Mouse (Mus musculus) kidney, postnatal 14 days (tissue): ENCODE measurements at regions not wholly inside any gene's neighbourhood (a gene's known extent, or its start where the extent isn't known, plus 50 kb on each side); places are given as distances from the start of the nearest gene placed in this dataset.

Source experiments
- DNase-seq: peaks from one replicate; pipeline ENCODE4 v3.0.0; 2022; ENCODE audit warnings: mixed read lengths

DNA sequence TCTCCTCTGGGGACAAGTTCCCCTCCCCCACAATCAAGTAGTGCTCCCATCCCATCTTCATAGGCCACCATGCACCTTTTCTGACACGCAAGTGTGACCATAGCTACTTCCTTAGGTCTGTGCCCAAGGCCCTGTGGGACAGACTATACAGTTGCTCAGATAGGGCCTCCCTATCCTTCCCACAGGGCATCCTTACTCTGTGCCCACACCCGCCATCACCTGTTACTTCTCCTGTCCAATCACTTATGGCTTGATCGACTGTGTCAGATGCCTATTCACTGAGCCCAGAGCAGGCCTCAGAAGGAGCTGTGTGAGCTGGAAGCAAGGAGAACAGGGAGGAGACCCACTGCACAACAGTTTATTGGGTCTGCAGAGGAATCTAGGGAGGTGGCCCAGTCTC lies 56.6 kb upstream of the Lrpap1 start:
- no peak for DNase-seq

DNA sequence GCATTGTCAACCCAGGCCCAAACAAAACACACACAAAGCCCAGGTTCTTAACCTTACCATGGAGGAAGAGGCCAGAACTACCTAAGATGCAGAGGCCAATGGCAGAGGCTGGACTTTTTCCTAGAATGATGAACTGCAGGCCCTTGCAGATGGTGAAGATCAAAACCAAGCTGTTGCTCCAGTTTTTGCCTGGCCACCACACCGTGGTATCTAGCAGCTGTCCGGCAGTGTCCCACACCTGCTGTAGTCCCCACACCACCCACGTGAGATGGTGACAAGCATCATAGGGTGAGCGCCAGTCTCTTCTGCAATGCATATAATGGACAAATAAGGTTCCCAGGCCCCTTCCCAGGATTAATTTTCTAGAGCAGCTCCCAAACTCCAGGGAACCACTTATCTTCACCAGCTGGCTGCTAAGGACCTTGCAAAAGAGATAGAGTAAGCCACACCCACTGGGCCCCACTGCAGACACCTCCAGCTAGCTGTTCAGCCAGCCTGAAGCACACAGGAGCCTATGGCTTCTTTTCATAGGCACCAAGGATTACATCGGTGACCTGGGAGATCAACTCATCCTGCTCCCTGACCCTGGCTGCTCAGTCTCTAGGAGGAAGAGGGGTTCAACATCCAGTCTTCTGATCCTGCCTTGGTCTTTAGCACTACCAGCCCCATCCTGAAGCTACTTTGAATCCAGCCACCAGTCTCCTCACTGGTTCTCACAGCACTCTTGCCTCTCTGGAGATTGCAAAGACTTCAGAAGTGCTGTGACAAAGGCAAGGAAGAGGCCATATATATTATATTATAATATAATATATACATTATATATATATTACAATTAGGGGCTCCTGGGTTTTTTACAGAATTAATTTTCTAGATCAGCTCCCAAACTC lies 55.6 kb upstream of the Lrpap1 start:
- no peak for DNase-seq

DNA sequence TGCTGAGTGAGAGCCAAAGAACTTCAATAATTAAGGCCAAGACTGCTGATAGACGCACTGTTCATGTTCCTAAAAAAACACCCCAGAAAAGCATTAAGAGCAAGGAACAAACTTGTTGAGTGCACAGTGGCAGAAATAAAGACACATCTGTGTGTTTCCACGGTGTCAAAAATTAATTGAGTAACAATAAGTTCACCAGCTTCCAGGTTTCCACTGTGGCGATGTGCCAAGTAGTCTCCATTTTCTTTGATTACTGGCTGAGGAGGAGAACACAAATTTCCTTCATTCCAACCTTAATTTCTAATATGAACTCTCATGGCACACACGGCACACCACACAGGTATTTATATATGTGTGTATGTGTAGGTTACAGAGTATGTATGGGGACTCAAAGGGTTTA lies 54.3 kb upstream of the Lrpap1 start:
- DNase-seq = no peak

DNA sequence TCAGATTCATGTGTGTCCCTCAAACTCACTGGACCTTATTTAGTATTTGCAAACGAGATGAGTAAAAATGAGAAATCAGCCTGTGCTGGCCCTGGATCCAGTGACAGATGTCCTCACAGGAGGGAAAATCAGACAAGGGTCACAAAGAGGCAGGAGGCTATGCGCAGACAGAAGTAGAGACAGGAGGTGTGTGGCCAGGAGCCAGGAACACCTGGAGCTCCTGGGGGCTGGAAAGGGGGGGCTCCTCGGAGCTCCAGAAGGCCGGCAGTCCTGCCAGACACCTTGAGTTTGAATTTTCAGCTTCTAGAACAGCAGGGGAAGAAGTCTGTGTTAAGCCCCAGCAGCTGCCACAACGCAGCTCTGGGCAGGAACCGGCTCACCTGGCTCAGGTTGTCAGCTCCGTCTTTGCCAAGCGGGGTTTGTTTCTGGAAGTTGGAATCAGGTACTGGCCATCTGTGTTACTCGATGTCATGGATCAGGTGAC lies 53.7 kb upstream of the Lrpap1 start:
- DNase-seq = no peak

DNA sequence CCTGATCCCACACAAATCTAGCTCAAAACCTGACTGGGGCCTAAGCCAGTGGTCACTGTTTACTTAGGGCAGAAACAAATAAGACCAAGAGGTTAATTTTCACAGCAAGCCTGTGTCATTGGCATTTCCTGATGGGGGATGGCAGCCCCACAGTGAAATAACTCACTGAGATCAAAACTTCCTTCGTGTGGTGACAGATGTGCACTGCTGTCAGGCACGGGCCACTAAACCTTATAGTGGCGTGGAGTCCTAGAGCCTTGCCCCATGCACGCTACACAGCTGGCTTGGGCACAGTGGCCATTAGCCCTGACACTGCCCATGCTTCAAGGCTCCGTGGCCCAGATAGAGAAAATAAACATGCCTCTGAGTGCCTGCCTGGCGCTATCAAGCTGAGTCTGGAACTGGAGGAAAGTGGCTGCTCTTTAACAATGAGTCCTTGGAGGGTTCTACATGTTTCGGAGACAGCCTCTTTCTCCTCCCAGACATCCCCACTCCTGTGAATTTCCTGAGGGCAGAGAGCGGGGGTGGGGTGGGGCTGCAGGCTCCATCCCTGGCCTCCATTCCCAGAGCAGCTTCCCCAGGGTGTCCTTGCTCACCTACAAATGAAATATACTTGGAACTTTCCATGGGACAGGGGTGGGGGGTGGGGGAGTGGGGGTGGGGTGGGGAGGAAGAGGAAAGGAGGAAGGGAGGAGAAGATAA lies 52.9 kb upstream of the Lrpap1 start:
- peak; percentile 25 for DNase-seq

DNA sequence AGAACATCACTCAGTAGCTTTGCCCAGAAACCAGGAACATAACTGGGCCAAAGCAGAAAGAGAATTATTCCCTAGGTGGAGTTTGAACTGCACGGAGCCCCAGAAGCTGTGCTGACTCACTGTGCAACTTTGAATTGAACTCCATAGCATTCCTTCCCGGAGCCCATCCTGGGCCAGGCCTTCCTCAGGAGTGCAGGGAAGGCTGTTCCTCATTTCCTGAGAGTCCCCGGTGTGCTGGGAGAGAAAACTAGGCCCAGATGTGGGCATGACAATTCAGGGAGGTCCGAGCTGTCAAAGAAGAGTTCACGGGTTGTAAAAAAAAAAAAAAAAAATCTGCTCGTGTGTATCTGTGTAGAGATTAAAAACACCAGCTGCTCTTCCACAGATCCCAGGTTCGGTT lies 50.8 kb upstream of the Lrpap1 start:
- DNase-seq = no peak

DNA sequence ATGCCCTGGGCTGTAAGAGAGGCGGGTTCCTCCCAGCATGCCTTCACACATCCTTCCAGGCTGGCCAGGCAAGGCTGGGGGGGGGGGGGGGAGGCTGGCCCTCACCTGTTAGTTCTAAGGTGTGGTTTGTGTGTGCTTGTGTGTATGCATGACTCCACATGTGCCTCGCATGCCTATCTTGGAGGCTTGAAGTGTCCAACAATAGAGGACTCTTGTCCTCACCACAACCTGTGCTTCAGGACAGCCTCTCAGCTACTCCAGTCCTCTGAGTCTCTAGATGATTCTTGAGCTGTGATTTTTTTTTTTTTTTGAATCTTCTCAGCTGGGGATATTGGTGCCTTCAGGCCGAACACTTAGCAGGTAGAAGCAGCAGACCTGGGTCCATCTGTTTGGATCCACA lies 50.2 kb upstream of the Lrpap1 start:
- DNase-seq = no peak
